Mouse (Mus musculus) thymus, postnatal 25 days (tissue): Measurements from ENCODE around the gene Itpr1.

Source experiments
- DNase-seq: peaks from one replicate; pipeline ENCODE4 v3.0.0; 2022

The Itpr1 gene

DNA sequence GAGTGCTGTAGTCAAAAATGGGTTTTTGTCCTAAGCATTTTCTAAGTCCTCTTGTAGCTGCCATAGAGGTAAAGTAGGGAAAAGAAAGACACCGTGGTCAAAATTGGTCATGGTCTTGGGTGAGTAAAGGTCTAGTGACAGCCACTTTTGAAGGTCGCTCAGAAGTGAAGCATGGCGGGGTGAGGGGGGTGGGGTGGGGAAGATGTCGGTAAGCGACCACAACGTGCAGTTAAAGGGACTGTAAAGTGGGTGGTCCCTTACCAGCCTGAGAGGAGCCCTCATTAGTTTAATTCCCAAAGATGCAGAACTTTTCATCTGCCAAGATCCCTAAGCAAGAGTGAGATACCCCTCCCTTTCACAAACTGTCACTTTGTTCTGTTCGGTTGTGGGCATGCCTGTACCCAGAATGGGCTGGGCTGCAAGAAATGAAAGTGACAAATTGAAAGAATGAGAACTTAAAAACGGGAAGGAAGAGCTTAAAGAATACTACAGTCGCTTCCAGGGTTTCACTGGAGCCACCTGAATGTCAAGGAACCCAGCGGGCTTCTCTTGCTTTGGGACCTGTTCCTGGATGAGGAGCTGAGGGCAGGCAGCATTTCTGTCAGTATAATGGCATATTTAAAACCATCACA lies 1.5 kb downstream of the Itpr1 start:
- peak; percentile 21 for DNase-seq

- DNase-seq: no peak
These were observed 3.2 kb downstream of the Itpr1 start for GRCm38 (mm10) chr6:108216091-108216490.

- DNase-seq: no peak
These were observed 3.9 kb downstream of the Itpr1 start for GRCm38 (mm10) chr6:108216832-108217231.

- DNase-seq: no peak
These were observed 5.1 kb downstream of the Itpr1 start for GRCm38 (mm10) chr6:108217987-108218386.

GRCm38 (mm10) chr6:108222435-108222834 lies 9.5 kb downstream of the Itpr1 start:
- DNase-seq: no peak

DNA sequence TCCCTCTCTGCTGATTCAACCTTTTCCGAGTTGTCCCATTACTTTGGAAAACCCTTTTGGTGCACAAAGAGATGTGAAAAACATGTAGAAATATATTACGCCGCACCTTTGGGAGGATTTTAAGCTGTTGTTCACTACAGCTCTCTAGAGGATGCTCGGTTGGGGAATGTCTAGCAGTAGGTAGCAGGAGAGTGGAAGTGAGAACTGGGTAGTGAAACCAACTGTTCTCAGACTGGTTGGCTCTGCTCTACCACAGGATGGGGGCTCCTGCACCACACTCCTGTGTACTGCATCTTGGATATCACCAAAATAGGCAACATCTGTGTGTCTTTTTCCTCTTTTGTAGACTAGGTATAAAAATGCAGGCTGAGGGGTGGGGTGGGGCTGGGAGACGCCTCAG lies 10.0 kb downstream of the Itpr1 start:
- DNase-seq: no peak

- no peak for DNase-seq
These were observed 11.5 kb downstream of the Itpr1 start for GRCm38 (mm10) chr6:108224361-108224760.

DNA sequence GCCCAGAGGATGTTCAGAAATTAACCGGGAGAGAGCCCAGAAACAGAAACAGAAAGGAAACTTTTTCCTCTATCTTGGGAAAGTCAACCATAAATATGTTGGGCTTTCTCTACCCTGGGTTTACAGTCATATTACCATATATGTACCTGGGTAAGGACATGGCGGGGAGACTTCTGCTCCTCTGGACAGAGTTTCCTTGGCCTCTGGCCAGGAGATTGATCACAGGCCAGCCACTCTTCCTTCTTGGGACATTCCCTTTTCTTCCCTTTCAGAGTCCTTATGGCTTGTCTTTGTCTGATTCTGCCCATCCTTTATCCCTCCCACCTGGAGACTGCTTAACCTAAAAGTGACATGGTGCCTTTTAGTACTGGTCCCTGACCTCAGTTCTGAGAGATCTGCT lies 12.1 kb downstream of the Itpr1 start:
- DNase-seq: no peak

GRCm38 (mm10) chr6:108226230-108226629 lies 13.3 kb downstream of the Itpr1 start:
- no peak for DNase-seq

DNA sequence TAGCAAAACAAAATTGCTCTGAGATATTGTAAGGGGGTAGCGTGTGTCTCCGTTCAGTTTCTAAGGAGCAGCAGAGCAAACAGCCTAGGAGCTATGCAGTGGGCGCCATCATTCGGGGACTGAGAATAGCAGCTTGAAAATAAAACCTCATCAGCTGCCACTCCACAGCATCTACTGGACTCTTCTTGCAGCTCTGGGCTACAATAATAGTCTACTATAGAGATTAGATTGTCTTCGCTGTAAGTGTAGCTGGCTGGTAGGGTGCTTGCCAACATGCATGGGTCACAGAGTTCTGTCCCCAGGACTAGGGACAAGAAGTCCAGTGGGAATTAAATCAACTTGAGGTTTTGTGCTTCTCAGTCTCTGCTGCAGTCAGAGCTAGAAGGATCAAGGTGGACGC lies 14.6 kb downstream of the Itpr1 start:
- DNase-seq: no peak

- DNase-seq: no peak
These were observed 15.2 kb downstream of the Itpr1 start for GRCm38 (mm10) chr6:108228048-108228447.

DNA sequence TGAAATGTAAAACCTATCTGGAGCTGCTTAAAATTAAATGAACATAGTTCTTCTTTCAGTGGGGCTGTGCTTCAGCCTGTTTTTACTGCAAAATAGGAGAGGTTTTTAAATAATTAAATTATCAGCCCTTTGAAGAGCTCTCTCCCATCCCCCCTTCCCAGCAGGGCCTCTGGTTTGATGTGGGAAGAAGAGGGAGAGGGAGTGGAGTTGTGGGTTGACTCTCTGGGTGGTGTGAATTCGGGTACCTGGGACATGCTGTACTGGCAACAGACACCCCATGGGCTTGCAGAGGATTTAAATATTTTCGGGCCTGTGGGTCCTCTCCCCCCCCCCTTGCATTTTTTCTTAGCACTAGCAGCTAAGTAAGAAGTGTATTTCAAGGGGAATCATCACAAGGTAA lies 15.7 kb downstream of the Itpr1 start:
- no peak for DNase-seq

DNA sequence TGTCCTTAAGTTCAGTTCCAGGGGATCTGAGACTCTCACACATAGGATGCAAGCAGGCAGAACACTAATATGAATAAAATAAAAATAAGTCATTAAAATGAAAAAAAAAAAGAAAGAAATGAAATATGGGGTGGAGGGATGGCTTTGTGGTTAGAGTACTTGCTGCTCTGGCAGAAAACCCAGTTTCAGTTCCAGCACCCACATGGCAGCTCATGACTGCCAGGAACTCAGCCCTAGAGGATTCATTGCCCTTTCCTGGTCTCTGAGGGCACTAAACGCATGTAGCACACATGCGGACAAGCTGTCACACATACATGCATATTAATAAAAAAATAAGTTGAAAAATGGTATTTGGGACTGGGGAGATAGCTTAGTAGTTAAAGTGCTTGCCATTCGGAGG lies 17.7 kb downstream of the Itpr1 start:
- DNase-seq: no peak

DNA sequence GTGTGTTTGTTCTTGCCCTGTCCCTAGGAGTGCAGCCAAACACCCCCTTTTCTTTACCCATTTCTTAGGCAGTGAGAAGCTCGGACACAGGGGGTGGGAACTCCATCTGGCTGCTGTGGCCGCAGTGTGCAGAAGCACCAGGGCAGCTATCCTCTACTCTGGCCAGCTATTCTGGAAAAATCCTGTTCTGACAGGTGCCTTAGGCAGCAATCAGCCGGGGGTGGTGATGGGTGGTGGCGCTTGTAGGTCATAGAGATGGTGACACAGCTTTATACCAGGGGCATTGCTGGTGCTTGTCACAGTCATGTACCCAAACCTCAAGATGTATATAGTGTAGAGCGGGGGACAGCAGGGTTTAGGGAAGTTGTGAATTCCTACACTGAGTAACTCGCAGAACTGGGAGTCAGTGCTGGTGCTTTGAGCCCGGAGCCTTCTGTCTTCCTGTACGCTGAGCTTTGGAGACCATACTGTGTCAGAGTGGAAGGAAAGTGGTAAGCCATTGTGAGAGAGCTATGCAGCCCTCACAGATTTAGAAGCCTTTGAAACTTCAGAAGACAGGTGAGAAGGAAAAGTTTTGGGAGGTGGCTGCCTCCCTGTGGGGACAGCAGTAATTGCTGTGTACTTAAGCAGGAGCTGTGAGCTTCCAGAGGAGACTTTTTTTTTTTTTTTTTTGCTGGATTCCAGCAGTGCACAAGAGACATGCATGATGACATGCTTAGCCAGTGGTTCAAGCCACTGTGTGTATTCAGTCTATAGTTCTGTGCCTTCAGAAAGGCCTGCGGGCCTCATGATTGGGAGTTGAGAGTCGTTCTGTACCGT lies 19.2 kb downstream of the Itpr1 start:
- DNase-seq: no peak

DNA sequence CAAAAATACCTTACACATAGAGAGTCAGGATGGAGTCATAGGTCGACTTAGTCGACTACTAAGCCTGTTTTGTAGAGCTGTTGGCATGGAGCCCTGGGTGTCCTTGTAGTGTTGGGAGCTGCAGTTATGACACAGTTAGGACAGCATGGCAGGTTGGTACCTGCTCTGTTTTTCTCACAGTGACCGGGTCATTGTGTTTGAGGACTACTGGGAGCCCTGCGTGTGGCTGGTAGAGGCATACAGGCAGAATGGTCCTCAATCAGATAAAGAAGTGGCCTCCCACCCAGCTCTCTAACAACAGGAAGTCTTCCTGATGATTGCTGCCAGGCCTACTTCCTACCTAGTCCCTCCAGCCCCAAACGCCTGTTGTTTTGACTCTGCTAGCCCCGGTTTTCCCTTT lies 20.2 kb downstream of the Itpr1 start:
- DNase-seq: no peak

GRCm38 (mm10) chr6:108234536-108234935 lies 21.6 kb downstream of the Itpr1 start:
- no peak for DNase-seq

- DNase-seq: no peak
These were observed 22.8 kb downstream of the Itpr1 start for GRCm38 (mm10) chr6:108235680-108236123.

GRCm38 (mm10) chr6:108236411-108236921 lies 23.6 kb downstream of the Itpr1 start:
- no peak for DNase-seq

DNA sequence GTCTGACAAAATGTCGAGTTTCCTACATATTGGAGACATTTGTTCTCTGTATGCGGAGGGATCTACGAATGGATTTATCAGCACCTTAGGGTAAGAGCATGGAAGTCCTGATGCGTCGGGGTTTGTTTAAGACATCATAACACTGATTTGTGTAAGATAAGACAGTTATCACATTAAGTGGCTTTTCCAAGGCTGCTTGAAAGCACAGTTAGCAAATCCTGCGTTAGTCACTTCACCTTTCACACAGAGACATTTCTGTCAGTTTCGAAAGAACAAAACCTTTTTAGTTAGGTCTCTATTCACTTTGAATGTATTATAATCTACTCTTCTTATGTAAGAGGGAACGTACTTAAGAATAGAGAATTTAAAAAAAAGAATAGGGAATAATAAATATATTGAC lies 24.1 kb downstream of the Itpr1 start:
- no peak for DNase-seq

DNA sequence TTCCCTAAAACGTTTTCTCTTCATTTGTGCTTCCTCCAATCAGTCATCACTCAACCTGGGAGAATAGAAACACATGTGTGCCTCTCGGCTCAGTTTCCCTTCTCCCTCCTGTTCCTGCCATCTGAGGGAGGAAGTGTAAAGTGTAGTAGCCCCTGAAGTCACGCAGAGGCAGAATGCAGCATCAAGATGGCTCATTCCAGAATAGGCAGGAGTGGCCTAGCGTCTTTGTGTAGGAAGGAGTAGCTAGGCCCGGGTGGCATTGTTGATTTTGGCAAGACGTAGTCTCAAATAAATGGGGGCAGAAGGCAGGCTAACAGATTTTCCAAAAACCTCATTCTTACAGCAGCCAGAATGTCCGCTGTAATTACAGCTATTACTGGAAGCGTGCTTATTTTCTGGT lies 24.7 kb downstream of the Itpr1 start:
- no peak for DNase-seq

GRCm38 (mm10) chr6:108238011-108238410 lies 25.1 kb downstream of the Itpr1 start:
- no peak for DNase-seq

DNA sequence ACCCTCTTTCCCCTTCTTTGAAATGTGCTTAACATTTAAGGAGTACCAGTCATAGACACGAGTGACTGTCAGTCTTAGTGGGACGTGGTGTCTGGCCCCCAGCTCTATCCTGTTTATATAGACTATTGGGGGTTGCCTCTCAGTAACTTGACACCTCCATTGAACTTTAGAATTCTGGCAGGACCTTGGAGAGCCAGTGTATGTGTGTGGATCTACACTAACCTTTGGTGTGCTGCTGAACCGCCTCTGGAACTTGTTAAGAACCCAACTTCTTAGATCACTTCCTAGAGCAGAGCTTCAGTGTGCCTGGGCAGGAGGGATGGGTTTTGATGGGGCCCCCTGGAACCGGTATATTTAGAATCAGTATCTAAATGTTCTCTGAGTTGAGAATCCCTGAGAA lies 26.2 kb downstream of the Itpr1 start:
- DNase-seq: no peak

DNA sequence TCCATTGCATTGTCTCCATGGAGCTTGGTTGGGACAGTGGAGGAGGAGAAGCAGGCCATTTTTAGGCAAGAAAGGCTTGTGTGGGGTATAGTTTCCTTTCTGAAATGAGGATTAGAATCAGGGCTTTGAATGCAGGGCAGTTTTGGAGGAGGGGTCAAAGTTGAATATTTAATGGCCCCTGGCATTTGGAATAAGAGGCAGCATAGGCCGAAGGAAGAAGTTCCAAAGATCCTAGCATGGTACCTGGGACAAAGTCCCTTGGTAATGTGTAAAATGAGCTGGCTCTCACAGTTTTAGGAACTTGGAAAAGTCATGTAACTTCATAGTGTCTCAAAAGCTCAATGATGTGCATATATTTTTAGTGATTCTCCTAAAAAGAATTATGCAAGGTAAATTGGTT lies 27.1 kb downstream of the Itpr1 start:
- no peak for DNase-seq

DNA sequence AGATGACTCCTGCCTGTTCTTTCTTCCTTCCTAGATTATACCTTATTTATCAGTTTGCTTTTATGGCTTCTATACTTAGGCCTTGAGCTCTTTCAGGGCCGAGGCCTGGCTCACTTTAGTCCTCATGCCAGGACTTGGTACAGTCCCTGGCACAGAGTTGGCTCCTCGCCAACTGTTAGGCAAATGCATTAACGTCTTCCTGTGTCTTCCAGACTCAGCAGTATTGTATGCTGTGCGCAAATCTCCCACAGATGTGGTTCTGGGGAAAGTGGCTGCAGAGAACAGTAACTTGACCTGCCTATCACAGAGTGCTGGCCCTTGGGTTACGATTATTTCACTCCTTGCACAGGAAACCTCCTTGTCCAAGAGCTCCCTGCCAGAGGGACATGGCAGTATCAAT lies 27.9 kb downstream of the Itpr1 start:
- no peak for DNase-seq
